Comparison of ENCODE assay signal across 14 mouse cellular contexts in the genomic region with DNA sequence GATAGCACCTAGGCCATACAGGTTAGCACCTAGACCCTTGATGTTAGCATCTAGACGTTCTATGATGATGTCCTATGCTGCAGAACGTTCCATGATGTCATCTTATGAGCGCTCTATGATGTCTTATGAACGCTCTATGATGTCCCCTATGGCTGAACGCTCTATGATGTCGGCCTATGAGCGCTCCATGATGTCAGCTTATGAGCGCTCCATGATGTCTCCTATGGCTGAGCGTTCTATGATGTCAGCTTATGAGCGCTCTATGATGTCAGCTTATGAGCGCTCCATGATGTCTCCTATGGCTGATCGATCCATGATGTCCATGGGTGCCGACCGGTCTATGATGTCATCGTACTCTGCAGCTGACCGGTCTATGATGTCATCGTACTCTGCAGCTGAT. TPM values are rescaled to one million over a fixed set of nuclear protein-coding genes. Genes with fewer than 3 reads are reported as not detected.
A peak's percentile ranks its signal among the peaks of the same experiment; 100 is the strongest.
DNase-seq lines count a peak whose midpoint lies in the region; ATAC-seq and TF ChIP-seq lines count a peak whose summit lies in the region.
"Had no signal": no experiment of that assay in that cellular context is flagged by ENCODE, and none has a peak within 500 bp of the region (broad histone marks: within the 10 kb centered on the region; RNA-seq: fewer than 3 reads in every experiment).

No protein-coding gene starts in this region.

- WGBS in heart, embryonic 15.5 days, result 97% methylated on average over 17 of the region's 17 CpGs
- 98% methylated on average over 17 of the region's 17 CpGs for WGBS in lung, postnatal 0 days
- 99% methylated on average over 17 of the region's 17 CpGs for WGBS in hindbrain, embryonic 14.5 days
- 97% methylated on average over 17 of the region's 17 CpGs for WGBS in midbrain, embryonic 15.5 days

- H3K9me3 ChIP-seq in heart, embryonic 15.5 days (replicated peaks), result no peaks in the 10 kb centered on the region
- H3K9me3 ChIP-seq in lung, postnatal 0 days (ENCODE audit: low read length), result no peaks in the 10 kb centered on the region
- H3K9me3 ChIP-seq in hindbrain, embryonic 14.5 days (ENCODE audit: control insufficient read depth, low read length), result no peaks in the 10 kb centered on the region
- no peaks in the 10 kb centered on the region for H3K9me3 ChIP-seq in midbrain, embryonic 15.5 days
- H3K9me3 ChIP-seq: embryonic facial prominence, embryonic 12.5 days had no signal

- no peak overlapping the region for H3K4me3 ChIP-seq in heart, embryonic 15.5 days
- H3K4me3 ChIP-seq in lung, postnatal 0 days (ENCODE audit: low read depth, low read length), result no peak overlapping the region
- no peak overlapping the region for H3K4me3 ChIP-seq in hindbrain, embryonic 14.5 days (replicated peaks; ENCODE audit: low read length)
- H3K4me3 ChIP-seq in midbrain, embryonic 15.5 days, result no peak overlapping the region
- H3K4me3 ChIP-seq: embryonic facial prominence, embryonic 12.5 days; left cerebral cortex, adult 2 months; liver, embryonic 13.5 days had no signal

- H3K4me2 ChIP-seq in heart, embryonic 15.5 days, result no peak overlapping the region
- no peak overlapping the region for H3K4me2 ChIP-seq in lung, postnatal 0 days (replicated peaks; ENCODE audit: low read depth, low read length)
- no peak overlapping the region for H3K4me2 ChIP-seq in hindbrain, embryonic 14.5 days (replicated peaks)
- no peak overlapping the region for H3K4me2 ChIP-seq in midbrain, embryonic 15.5 days
- H3K4me2 ChIP-seq: embryonic facial prominence, embryonic 12.5 days; liver, embryonic 13.5 days had no signal

- H3K36me3 ChIP-seq in heart, embryonic 15.5 days, result peaks cover 83% of the 10 kb centered on the region
- H3K36me3 ChIP-seq in lung, postnatal 0 days (ENCODE audit: insufficient read depth, low read length), result peaks cover 66% of the 10 kb centered on the region
- peaks cover 93% of the 10 kb centered on the region for H3K36me3 ChIP-seq in hindbrain, embryonic 14.5 days (replicated peaks; ENCODE audit: control insufficient read depth, insufficient read depth)
- peaks cover 69% of the 10 kb centered on the region for H3K36me3 ChIP-seq in midbrain, embryonic 15.5 days (replicated peaks)

- H3K4me1 ChIP-seq in heart, embryonic 15.5 days (replicated peaks), result peaks cover 11% of the 10 kb centered on the region
- H3K4me1 ChIP-seq in lung, postnatal 0 days (ENCODE audit: insufficient read depth, low read depth, low read length), result no peaks in the 10 kb centered on the region
- no peaks in the 10 kb centered on the region; the same call in 1 of the 2 replicates for H3K4me1 ChIP-seq in hindbrain, embryonic 14.5 days (replicated peaks; ENCODE audit: control insufficient read depth, insufficient read depth, low read length)
- H3K4me1 ChIP-seq in midbrain, embryonic 15.5 days, result peaks cover 14% of the 10 kb centered on the region

- no peaks in the 10 kb centered on the region for H3K27me3 ChIP-seq in heart, embryonic 15.5 days
- no peaks in the 10 kb centered on the region for H3K27me3 ChIP-seq in lung, postnatal 0 days (replicated peaks; ENCODE audit: insufficient read depth, low read length)
- no peaks in the 10 kb centered on the region for H3K27me3 ChIP-seq in hindbrain, embryonic 14.5 days (ENCODE audit: control insufficient read depth, insufficient read depth, low read length)
- no peaks in the 10 kb centered on the region for H3K27me3 ChIP-seq in midbrain, embryonic 15.5 days (replicated peaks)
- H3K27me3 ChIP-seq: embryonic facial prominence, embryonic 12.5 days; liver, embryonic 13.5 days had no signal

- H3K9ac ChIP-seq in heart, embryonic 15.5 days, result no peak overlapping the region
- no peak overlapping the region for H3K9ac ChIP-seq in lung, postnatal 0 days (replicated peaks; ENCODE audit: low read depth)
- no peak overlapping the region for H3K9ac ChIP-seq in hindbrain, embryonic 14.5 days
- H3K9ac ChIP-seq in midbrain, embryonic 15.5 days, result no peak overlapping the region
- H3K9ac ChIP-seq: embryonic facial prominence, embryonic 12.5 days; liver, embryonic 13.5 days had no signal

- 0 out of 2 replicates have a peak, but pooled peaks have one; percentile 14 for ATAC-seq in heart, embryonic 15.5 days (replicated peaks; ENCODE audit: insufficient number of reproducible peaks, insufficient read depth, low FRiP score, low read depth)
- 0 out of 2 replicates have a peak, but pooled peaks have one; percentile 21 for ATAC-seq in lung, postnatal 0 days
- 0 out of 2 replicates have a peak, but pooled peaks have one; percentile 31 for ATAC-seq in hindbrain, embryonic 14.5 days (ENCODE audit: low FRiP score)
- 0 out of 2 replicates have a peak, but pooled peaks have one; percentile 20 for ATAC-seq in midbrain, embryonic 15.5 days (replicated peaks)
- ATAC-seq in erythroblast, adult 5-6 weeks (replicated peaks; ENCODE audit: low FRiP score, poor library complexity, severe bottlenecking), result no peak

- no peak for TF ChIP-seq EP300 in lung, postnatal 0 days (IDR thresholded peaks at IDR 0.05)

- H3K27ac ChIP-seq in heart, embryonic 15.5 days, result no peak overlapping the region
- H3K27ac ChIP-seq in lung, postnatal 0 days (ENCODE audit: low read length), result no peak overlapping the region
- H3K27ac ChIP-seq in hindbrain, embryonic 14.5 days, result no peak overlapping the region
- no peak overlapping the region for H3K27ac ChIP-seq in midbrain, embryonic 15.5 days
- H3K27ac ChIP-seq: embryonic facial prominence, embryonic 12.5 days; left cerebral cortex, adult 2 months; liver, embryonic 13.5 days had no signal

- no peak for DNase-seq in heart, adult 8-10 months (ENCODE audit: low spot score)
- no peak for DNase-seq in lung, postnatal 0 days (ENCODE audit: low spot score)
- DNase-seq in lung, adult 18-20 months, result no peak
- no peak for DNase-seq in hindbrain, embryonic 14.5 days (ENCODE audit: low spot score)
- DNase-seq in layer of hippocampus, adult 8-10 months (ENCODE audit: low spot score in 2 of 2), result no peak
- DNase-seq: cerebellum, adult 9-11 months; heart, postnatal 10 days; kidney, postnatal 14 days; liver, embryonic 13.5 days had no signal

- TF ChIP-seq CTCF in lung, postnatal 0 days (IDR thresholded peaks at IDR 0.05), result no peak

RNA-seq across cellular contexts. Expression of a gene that starts 10.0 kb away (rescaled TPM):
- 76.8 and 81.4 TPM in 2 replicates for polyA plus RNA-seq in heart, embryonic 15.5 days (2015; fragmentation: Nextera tagmentation; extraction: Ambion mirVana)
- 100 to 1,000 TPM; 119 to 148 (median 131) TPM for total RNA-seq in heart, adult 8-10 months (2022)
- polyA plus RNA-seq in lung, postnatal 0 days (2015; fragmentation: Nextera tagmentation; extraction: Ambion mirVana), result 132 and 143 TPM in 2 replicates
- polyA plus RNA-seq in hindbrain, embryonic 14.5 days (2014; fragmentation: Nextera tagmentation; extraction: Ambion mirVana), result 125 and 146 TPM in 2 replicates
- 118 and 128 TPM in 2 replicates for polyA plus RNA-seq in midbrain, embryonic 15.5 days (2015; fragmentation: Nextera tagmentation; extraction: Ambion mirVana)
- total RNA-seq in erythroblast, adult 5-6 weeks (2015; ENCODE audit: low replicate concordance), result 240 and 267 TPM in 2 replicates
- total RNA-seq in erythroblast, adult 5-6 weeks (2017; ENCODE audit: low replicate concordance), result 214 and 284 TPM in 2 replicates
- 100 to 1,000 TPM; 240 to 273 (median 257) TPM for total RNA-seq in layer of hippocampus, adult 8-10 months (2022)

RNA-seq across cellular contexts. Expression of a gene that starts 10.5 kb away (rescaled TPM):
- polyA plus RNA-seq in heart, embryonic 15.5 days (2015; fragmentation: Nextera tagmentation; extraction: Ambion mirVana), result 61.2 and 78.8 TPM in 2 replicates
- 10 to 100 TPM; 72.7 to 86.8 (median 73.1) TPM for total RNA-seq in heart, adult 8-10 months (2022)
- polyA plus RNA-seq in lung, postnatal 0 days (2015; fragmentation: Nextera tagmentation; extraction: Ambion mirVana), result 27.3 and 30.9 TPM in 2 replicates
- 55.7 and 58.1 TPM in 2 replicates for polyA plus RNA-seq in hindbrain, embryonic 14.5 days (2014; fragmentation: Nextera tagmentation; extraction: Ambion mirVana)
- polyA plus RNA-seq in midbrain, embryonic 15.5 days (2015; fragmentation: Nextera tagmentation; extraction: Ambion mirVana), result 60.7 and 62.0 TPM in 2 replicates
- total RNA-seq in erythroblast, adult 5-6 weeks (2015; ENCODE audit: low replicate concordance), result 30.5 and 37.1 TPM in 2 replicates
- total RNA-seq in erythroblast, adult 5-6 weeks (2017; ENCODE audit: low replicate concordance), result 30.8 and 49.3 TPM in 2 replicates
- total RNA-seq in layer of hippocampus, adult 8-10 months (2022), result 10 to 100 TPM; 51.4 to 67.0 (median 56.2) TPM

RNA-seq across cellular contexts. Expression of a gene that starts 31.3 kb away (rescaled TPM):
- polyA plus RNA-seq in heart, embryonic 15.5 days (2015; fragmentation: Nextera tagmentation; extraction: Ambion mirVana), result 10.7 and 12.3 TPM in 2 replicates
- 1 to 10 TPM; 2.9 to 6.0 (median 3.5) TPM for total RNA-seq in heart, adult 8-10 months (2022)
- polyA plus RNA-seq in lung, postnatal 0 days (2015; fragmentation: Nextera tagmentation; extraction: Ambion mirVana), result 6.0 and 8.0 TPM in 2 replicates
- polyA plus RNA-seq in hindbrain, embryonic 14.5 days (2014; fragmentation: Nextera tagmentation; extraction: Ambion mirVana), result 26.4 and 28.1 TPM in 2 replicates
- 19.8 and 20.5 TPM in 2 replicates for polyA plus RNA-seq in midbrain, embryonic 15.5 days (2015; fragmentation: Nextera tagmentation; extraction: Ambion mirVana)
- 17.3 and 43.0 TPM in 2 replicates for total RNA-seq in erythroblast, adult 5-6 weeks (2015; ENCODE audit: low replicate concordance)
- 44.7 and 97.2 TPM in 2 replicates for total RNA-seq in erythroblast, adult 5-6 weeks (2017; ENCODE audit: low replicate concordance)
- 10 to 100 TPM; 20.7 to 25.7 (median 22.6) TPM for total RNA-seq in layer of hippocampus, adult 8-10 months (2022)

RNA-seq across cellular contexts. Expression of a gene that starts 38.5 kb away (rescaled TPM):
- 4.6 and 7.0 TPM in 2 replicates for polyA plus RNA-seq in heart, embryonic 15.5 days (2015; fragmentation: Nextera tagmentation; extraction: Ambion mirVana)
- total RNA-seq in heart, adult 8-10 months (2022), result 10 to 100 TPM; 34.1 to 41.5 (median 39.8) TPM
- 6.1 and 6.2 TPM in 2 replicates for polyA plus RNA-seq in lung, postnatal 0 days (2015; fragmentation: Nextera tagmentation; extraction: Ambion mirVana)
- polyA plus RNA-seq in hindbrain, embryonic 14.5 days (2014; fragmentation: Nextera tagmentation; extraction: Ambion mirVana), result 5.2 and 6.0 TPM in 2 replicates
- 7.1 and 7.8 TPM in 2 replicates for polyA plus RNA-seq in midbrain, embryonic 15.5 days (2015; fragmentation: Nextera tagmentation; extraction: Ambion mirVana)
- 4.2 TPM in 2 replicates for total RNA-seq in erythroblast, adult 5-6 weeks (2015; ENCODE audit: low replicate concordance)
- 9.5 and 12.0 TPM in 2 replicates for total RNA-seq in erythroblast, adult 5-6 weeks (2017; ENCODE audit: low replicate concordance)
- 10 to 100 TPM in 1 of 4 experiments, 1 to 10 TPM in 3; 7.6 to 13.5 (median 8.8) TPM for total RNA-seq in layer of hippocampus, adult 8-10 months (2022)

RNA-seq across cellular contexts. Expression of a gene that starts 59.7 kb away (rescaled TPM):
- polyA plus RNA-seq in heart, embryonic 15.5 days (2015; fragmentation: Nextera tagmentation; extraction: Ambion mirVana), result 55.7 and 59.1 TPM in 2 replicates
- total RNA-seq in heart, adult 8-10 months (2022), result 10 to 100 TPM; 49.1 to 56.7 (median 50.9) TPM
- 160 and 169 TPM in 2 replicates for polyA plus RNA-seq in lung, postnatal 0 days (2015; fragmentation: Nextera tagmentation; extraction: Ambion mirVana)
- 106 and 127 TPM in 2 replicates for polyA plus RNA-seq in hindbrain, embryonic 14.5 days (2014; fragmentation: Nextera tagmentation; extraction: Ambion mirVana)
- polyA plus RNA-seq in midbrain, embryonic 15.5 days (2015; fragmentation: Nextera tagmentation; extraction: Ambion mirVana), result 79.4 and 81.6 TPM in 2 replicates
- 20.8 and 23.6 TPM in 2 replicates for total RNA-seq in erythroblast, adult 5-6 weeks (2015; ENCODE audit: low replicate concordance)
- 11.2 and 12.0 TPM in 2 replicates for total RNA-seq in erythroblast, adult 5-6 weeks (2017; ENCODE audit: low replicate concordance)
- total RNA-seq in layer of hippocampus, adult 8-10 months (2022), result 100 to 1,000 TPM in 2 of 4 experiments, 10 to 100 TPM in 2; 78.8 to 108 (median 89.8) TPM
